9 mouse cellular contexts compared by ENCODE assay signal in genomic region chr8:125223031-125223753, GRCm38 (mm10).
A peak's percentile ranks its signal among the peaks of the same experiment; 100 is the strongest.
DNase-seq lines count a peak whose midpoint lies in the region.
"Had no signal": no experiment of that assay in that cellular context is flagged by ENCODE, and none has a peak within 500 bp of the region (broad histone marks: within the 10 kb centered on the region; RNA-seq: fewer than 3 reads in every experiment).

No protein-coding gene starts in this region.

- intact Hi-C loops in left cerebral cortex, postnatal 4 days (cut with DNase I) = no loop called here

- DNase-seq in adrenal gland, adult (ENCODE audit: inconsistent age in 2 of 2, low spot score in 1 of 2) = peak; percentile 75 to 84
- no peak for DNase-seq in adrenal gland, postnatal 4 days (ENCODE audit: low spot score in 2 of 2)
- peak; percentile 31 for DNase-seq in left cerebral cortex, postnatal 4 days
- no peak for DNase-seq in left cerebral cortex, adult 18-20 months (ENCODE audit: low spot score in 2 of 2)
- DNase-seq in brain, adult 2 months (ENCODE audit: low read depth, low spot score) = peak; percentile 27
- DNase-seq in kidney, postnatal 25 days = peak; percentile 52 to 83
- no peak for DNase-seq in thymus, adult 18-20 months
- DNase-seq in embryo, embryonic 10.5 days (ENCODE audit: low spot score) = no peak
- DNase-seq: gastrocnemius, postnatal 10 days had no signal

Comparison
In these comparisons a context has a peak if more than half of its experiments do, and no peak if none do; other contexts are left out.
1. DNase-seq: peak in adrenal gland, adult (2 of 2), left cerebral cortex, postnatal 4 days (single experiment), brain, adult 2 months (single experiment) and kidney, postnatal 25 days (2 of 2); none in adrenal gland, postnatal 4 days (0 of 2), left cerebral cortex, adult 18-20 months (0 of 2), thymus, adult 18-20 months (0 of 2) and embryo, embryonic 10.5 days (single experiment).